Mouse (Mus musculus) MEL (cell line): ENCODE measurements at regions not wholly inside any gene's neighbourhood (a gene's known extent, or its start where the extent isn't known, plus 50 kb on each side); places are given as distances from the start of the nearest gene placed in this dataset.

Source experiments
- CHD1 ChIP-seq: IDR thresholded peaks from 2 replicates; pipeline ENCODE4 v1.6.1; 2012; ENCODE audit warnings: low read depth, mild to moderate bottlenecking, inconsistent platforms, low read length, improper control_type of control experiment
- CTCF ChIP-seq, 3 experiments: IDR thresholded peaks in 2 of 3; conservative IDR thresholded peaks in 1 of 3; 2 replicates each; pipeline ENCODE4 v1.5.1; 2011 to 2012; ENCODE audit warnings: low read length in 3 of 3, low read depth in 2 of 3, mild to moderate bottlenecking in 2 of 3, improper control_type of control experiment in 1 of 3, inconsistent platforms in 1 of 3, mixed read lengths in 1 of 3, moderate library complexity in 1 of 3; ENCODE audit not compliant: control insufficient read depth in 1 of 3, insufficient read depth in 1 of 3, poor library complexity in 1 of 3, severe bottlenecking in 1 of 3
- EP300 ChIP-seq, 2 experiments: IDR thresholded peaks; 2 replicates each; pipeline ENCODE4 v1.6.1; 2011; ENCODE audit warnings: improper control_type of control experiment in 2 of 2, low read length in 2 of 2, low read depth in 1 of 2, mild to moderate bottlenecking in 1 of 2
- GATA1 ChIP-seq: IDR thresholded peaks from 2 replicates; pipeline ENCODE4 v1.6.1; 2011; ENCODE audit warnings: low read depth, low read length, improper control_type of control experiment
- HCFC1 ChIP-seq: IDR thresholded peaks from 2 replicates; pipeline ENCODE4 v1.6.1; 2012; ENCODE audit warnings: low read depth, mild to moderate bottlenecking, inconsistent platforms, low read length, improper control_type of control experiment, moderate library complexity
- KAT2A ChIP-seq: conservative IDR thresholded peaks from 2 replicates; pipeline ENCODE4 v1.6.1; 2012; ENCODE audit warnings: low read depth, low read length, improper control_type of control experiment, inconsistent platforms
- MEF2A ChIP-seq: IDR thresholded peaks from 2 replicates; pipeline ENCODE4 v1.6.1; 2014; ENCODE audit warnings: low read depth, mild to moderate bottlenecking, inconsistent platforms, low read length, improper control_type of control experiment; ENCODE audit not compliant: poor library complexity, insufficient replicate concordance, severe bottlenecking; ENCODE audit errors: extremely low read depth
- POLR2A ChIP-seq, 2 experiments: IDR thresholded peaks; 2 replicates each; pipeline ENCODE4 v1.6.1; 2011 to 2012; ENCODE audit warnings: low read length in 2 of 2, mild to moderate bottlenecking in 2 of 2, control low read depth in 1 of 2, improper control_type of control experiment in 1 of 2, low read depth in 1 of 2, moderate library complexity in 1 of 2; ENCODE audit not compliant: control insufficient read depth in 1 of 2, insufficient read depth in 1 of 2, poor library complexity in 1 of 2
- POLR2AphosphoS5 ChIP-seq: IDR thresholded peaks from 2 replicates; pipeline ENCODE4 v1.6.1; 2012; ENCODE audit warnings: low read depth, borderline replicate concordance, mild to moderate bottlenecking, inconsistent platforms, low read length, moderate library complexity, mixed read lengths
- TAL1 ChIP-seq: IDR thresholded peaks from 2 replicates; pipeline ENCODE4 v1.6.1; 2012; ENCODE audit warnings: mild to moderate bottlenecking, inconsistent platforms, low read length, moderate library complexity, mixed read lengths
- USF1 ChIP-seq: IDR thresholded peaks from 2 replicates; pipeline ENCODE4 v1.6.1; 2014; ENCODE audit warnings: low read depth, mild to moderate bottlenecking, inconsistent platforms, low read length, improper control_type of control experiment, moderate library complexity
- USF2 ChIP-seq, 2 experiments: IDR thresholded peaks; 2 replicates each; pipeline ENCODE4 v1.6.1; 2011 to 2012; ENCODE audit warnings: improper control_type of control experiment in 2 of 2, low read length in 2 of 2, borderline replicate concordance in 1 of 2, inconsistent platforms in 1 of 2, low read depth in 1 of 2, mild to moderate bottlenecking in 1 of 2; ENCODE audit not compliant: insufficient read depth in 1 of 2

- no peak for TF ChIP-seq EP300 (IDR thresholded peaks at IDR 0.05; ENCODE audit: low read depth in 1 of 2, low read length in 2 of 2)
- no peak for TF ChIP-seq POLR2A (IDR thresholded peaks at IDR 0.05; ENCODE audit: control insufficient read depth in 1 of 2, insufficient read depth in 1 of 2, low read depth in 1 of 2, low read length in 2 of 2, poor library complexity in 1 of 2)
- TF ChIP-seq POLR2AphosphoS5 = no peak
- no peak for TF ChIP-seq USF2 (IDR thresholded peaks at IDR 0.05; ENCODE audit: borderline replicate concordance in 1 of 2, insufficient read depth in 1 of 2, low read depth in 1 of 2, low read length in 2 of 2)
- TF ChIP-seq GATA1 = no peak
- TF ChIP-seq TAL1 = no peak
- no peak for TF ChIP-seq MEF2A
- TF ChIP-seq KAT2A = no peak
- no peak for TF ChIP-seq CHD1
- no peak for TF ChIP-seq CTCF (IDR thresholded peaks at IDR 0.05 in 2 of 3, conservative IDR thresholded peaks at IDR 0.05 in 1 of 3; ENCODE audit: control insufficient read depth in 1 of 3, insufficient read depth in 1 of 3, low read depth in 2 of 3, low read length in 3 of 3, poor library complexity in 1 of 3, severe bottlenecking in 1 of 3)
- TF ChIP-seq USF1 = no peak
- no peak for TF ChIP-seq HCFC1
These were observed 304.7 kb downstream of the Tle4 start for GRCm38 (mm10) chr19:14293172-14293571.
